Mouse (Mus musculus) brain, embryonic 14.5 days (tissue): ENCODE measurements at regions not wholly inside any gene's neighbourhood (a gene's known extent, or its start where the extent isn't known, plus 50 kb on each side); places are given as distances from the start of the nearest gene placed in this dataset.

Source experiments
- CTCF ChIP-seq: fragments of 200-500 bp; IDR thresholded peaks from 2 replicates; pipeline ENCODE4 v1.5.1; 2012; ENCODE audit warnings: inconsistent platforms, mild to moderate bottlenecking, moderate library complexity, borderline replicate concordance; ENCODE audit not compliant: insufficient read depth, insufficient read length; ENCODE audit errors: extremely low read depth
- POLR2A ChIP-seq: fragments of 200-500 bp; IDR thresholded peaks from 2 replicates; pipeline ENCODE4 v1.6.1; 2012; ENCODE audit warnings: mild to moderate bottlenecking, inconsistent platforms, borderline replicate concordance; ENCODE audit not compliant: poor library complexity, insufficient read depth, insufficient read length, severe bottlenecking; ENCODE audit errors: extremely low read depth

DNA sequence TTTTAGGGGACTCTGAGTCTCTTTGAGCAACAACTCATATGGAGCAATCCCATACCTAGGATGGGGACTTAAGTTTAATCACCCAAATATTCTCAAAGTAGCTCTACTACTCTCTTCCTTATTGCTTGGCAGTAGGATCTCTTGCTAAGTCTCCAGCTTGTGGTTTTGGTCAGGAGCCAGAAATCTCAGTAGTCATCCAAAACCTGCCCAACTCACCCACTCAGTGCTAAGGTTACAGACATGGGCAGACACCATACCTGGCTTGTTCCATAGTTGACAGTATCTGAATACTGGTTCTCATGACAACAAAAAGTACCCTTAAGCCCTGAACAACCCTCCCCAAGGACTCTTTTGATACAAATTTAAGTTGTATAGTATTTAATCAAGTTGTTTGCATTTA is 288.7 kb downstream of the Gm11146 start:
- TF ChIP-seq POLR2A, result no peak
- no peak for TF ChIP-seq CTCF
